Mouse (Mus musculus) MN1 (cell line): ENCODE measurements around the gene Ralgps1.

Experiments used
- DNase-seq: peaks from one replicate; pipeline ENCODE4 v3.0.0-alpha.2; 2016; ENCODE audit warnings: low spot score

Gene Ralgps1

GRCm38 (mm10) chr2:33370777-33371647, at the start of gene Ralgps1:
TSS of gene Ralgps1 (minus strand) at chr2:33371486.
- peak; percentile 98 for DNase-seq

GRCm38 (mm10) chr2:33417454-33417853, 46.2 kb upstream of the Ralgps1 start:
- no peak for DNase-seq

GRCm38 (mm10) chr2:33414019-33414418, 42.7 kb upstream of the Ralgps1 start:
- no peak for DNase-seq

- no peak for DNase-seq
These were observed 40.8 kb upstream of the Ralgps1 start for GRCm38 (mm10) chr2:33412111-33412510.

- DNase-seq: no peak
These were observed 32.3 kb upstream of the Ralgps1 start for GRCm38 (mm10) chr2:33403511-33404003.

- no peak for DNase-seq
These were observed 31.4 kb upstream of the Ralgps1 start for GRCm38 (mm10) chr2:33402638-33403037.

- DNase-seq: peak; percentile 56
These were observed 30.9 kb upstream of the Ralgps1 start for GRCm38 (mm10) chr2:33402236-33402635.

- peak; percentile 34 for DNase-seq
These were observed 29.9 kb upstream of the Ralgps1 start for GRCm38 (mm10) chr2:33401217-33401616.

GRCm38 (mm10) chr2:33400541-33400940, 29.3 kb upstream of the Ralgps1 start:
- no peak for DNase-seq

GRCm38 (mm10) chr2:33399091-33399490, 27.8 kb upstream of the Ralgps1 start:
- DNase-seq: no peak

GRCm38 (mm10) chr2:33397036-33397435, 25.8 kb upstream of the Ralgps1 start:
- no peak for DNase-seq

GRCm38 (mm10) chr2:33395053-33395452, 23.8 kb upstream of the Ralgps1 start:
- no peak for DNase-seq

- peak; percentile 45 for DNase-seq
These were observed 22.8 kb upstream of the Ralgps1 start for GRCm38 (mm10) chr2:33393951-33394635.

GRCm38 (mm10) chr2:33393021-33393420, 21.7 kb upstream of the Ralgps1 start:
- DNase-seq: no peak

- no peak for DNase-seq
These were observed 542 bp upstream of the Ralgps1 start for GRCm38 (mm10) chr2:33371648-33372408.

- no peak for DNase-seq
These were observed 960 bp downstream of the Ralgps1 start for GRCm38 (mm10) chr2:33370276-33370776.

- DNase-seq: no peak
These were observed 1.8 kb downstream of the Ralgps1 start for GRCm38 (mm10) chr2:33369453-33369852.

GRCm38 (mm10) chr2:33368486-33368885, 2.8 kb downstream of the Ralgps1 start:
- no peak for DNase-seq

- no peak for DNase-seq
These were observed 5.4 kb downstream of the Ralgps1 start for GRCm38 (mm10) chr2:33365703-33366471.

- DNase-seq: no peak
These were observed 6.6 kb downstream of the Ralgps1 start for GRCm38 (mm10) chr2:33364656-33365055.

- no peak for DNase-seq
These were observed 7.4 kb downstream of the Ralgps1 start for GRCm38 (mm10) chr2:33363890-33364289.
